Mouse (Mus musculus) cerebellum, adult 8-10 months (tissue): ENCODE measurements around the gene Mob3c.

Experiments
- DNase-seq: peaks from one replicate; pipeline ENCODE4 v3.0.0; 2022

Mob3c gene

GRCm38 (mm10) chr4:115884022-115884421, 56.1 kb downstream of the Mob3c start, which contains the start of gene Kncn:
TSS of gene Kncn (plus strand) at chr4:115884400.
- DNase-seq: no peak
